Mouse (Mus musculus) embryonic facial prominence, embryonic 13.5 days (tissue): Measurements from ENCODE around the gene Gpbp1. TPM values are rescaled to one million over a fixed set of nuclear protein-coding genes. Genes with fewer than 3 reads are reported as not detected.

Source experiments
- ATAC-seq: fragments of 200-750 bp; cut with Nextera tagmentation; 2 replicates; pipeline ENCODE4 v1.8.0; 2017; ENCODE audit warnings: low read depth; ENCODE audit not compliant: insufficient number of reproducible peaks, insufficient read depth, low FRiP score, low TSS enrichment
- H3K27ac ChIP-seq: fragments of 300-500 bp; sonication (generic); 2 replicates; pipeline ENCODE4 v1.5.1; 2015; ENCODE audit warnings: moderate library complexity, mild to moderate bottlenecking, inconsistent platforms
- H3K27me3 ChIP-seq: fragments of 300-500 bp; sonication (generic); 2 replicates; pipeline ENCODE4 v1.6.1; 2015; ENCODE audit warnings: mild to moderate bottlenecking, inconsistent platforms
- H3K36me3 ChIP-seq: fragments of 300-500 bp; sonication (generic); 2 replicates; pipeline ENCODE4 v1.6.1; 2015; ENCODE audit warnings: mild to moderate bottlenecking, inconsistent platforms
- H3K4me1 ChIP-seq: fragments of 300-500 bp; sonication (generic); 2 replicates; pipeline ENCODE4 v1.6.1; 2015; ENCODE audit warnings: inconsistent platforms
- H3K4me2 ChIP-seq: fragments of 300-500 bp; sonication (generic); 2 replicates; pipeline ENCODE4 v1.6.1; 2015; ENCODE audit warnings: moderate library complexity, mild to moderate bottlenecking, inconsistent platforms
- H3K4me3 ChIP-seq: fragments of 300-500 bp; sonication (generic); 2 replicates; pipeline ENCODE4 v1.5.1; 2015; ENCODE audit warnings: mild to moderate bottlenecking, inconsistent platforms
- H3K9ac ChIP-seq: fragments of 300-500 bp; sonication (generic); 2 replicates; pipeline ENCODE4 v1.6.1; 2015; ENCODE audit warnings: mild to moderate bottlenecking, inconsistent platforms
- H3K9me3 ChIP-seq: fragments of 300-500 bp; sonication (generic); 2 replicates; pipeline ENCODE4 v1.6.1; 2016; ENCODE audit warnings: inconsistent platforms
- WGBS: fragments of 180-500 bp; shearing (Covaris S2); methylation state at CpG from one replicate; pipeline ENCODE4 v1.1.7; 2015; ENCODE audit warnings: mixed read lengths; 5-methylcytosine and 5-hydroxymethylcytosine counted together
- polyA plus RNA-seq: library from polyadenylated mRNA; unstranded; fragments of >200 nt; fragmentation: Nextera tagmentation; extraction: Ambion mirVana; gene quantifications from 2 replicates; pipeline ENCODE4 v1.2.1, GENCODE M21; 2015

Gene Gpbp1
- polyA plus RNA-seq, 1 experiment from 2014 or later, result 101 TPM

GRCm38 (mm10) chr13:111444325-111444724, 45.6 kb downstream of the Gpbp1 start:
- no peak for ATAC-seq
- no peak overlapping the region for H3K9ac ChIP-seq
- no peak overlapping the region for H3K4me3 ChIP-seq
- no peaks in the 10 kb centered on the region for H3K27me3 ChIP-seq
- no peaks in the 10 kb centered on the region for H3K4me1 ChIP-seq
- H3K9me3 ChIP-seq, result no peaks in the 10 kb centered on the region
- H3K4me2 ChIP-seq, result no peak overlapping the region
- no peak overlapping the region for H3K27ac ChIP-seq
- H3K36me3 ChIP-seq, result peaks cover 10% of the 10 kb centered on the region

GRCm38 (mm10) chr13:111431174-111431573, 58.7 kb downstream of the Gpbp1 start:
- Histone ChIP-seq H3K4me2 (no peak overlapping the region), H3K27ac (no peak overlapping the region), H3K27me3 (no peaks in the 10 kb centered on the region), H3K9me3 (no peaks in the 10 kb centered on the region), H3K9ac (no peak overlapping the region), H3K36me3 (peaks cover 45% of the 10 kb centered on the region), H3K4me3 (no peak overlapping the region), H3K4me1 (no peaks in the 10 kb centered on the region)
- no peak for ATAC-seq
- 82% methylated on average over 1 of the region's 1 CpGs for WGBS

- no peaks in the 10 kb centered on the region for H3K4me1 ChIP-seq
- peaks cover 11% of the 10 kb centered on the region for H3K36me3 ChIP-seq
- H3K27me3 ChIP-seq, result no peaks in the 10 kb centered on the region
- no peak overlapping the region for H3K4me3 ChIP-seq
- ATAC-seq, result no peak
- H3K9ac ChIP-seq, result no peak overlapping the region
- H3K9me3 ChIP-seq, result no peaks in the 10 kb centered on the region
- no peak overlapping the region for H3K4me2 ChIP-seq
- H3K27ac ChIP-seq, result no peak overlapping the region
These were observed 68.6 kb downstream of the Gpbp1 start for GRCm38 (mm10) chr13:111421330-111421729.

DNA sequence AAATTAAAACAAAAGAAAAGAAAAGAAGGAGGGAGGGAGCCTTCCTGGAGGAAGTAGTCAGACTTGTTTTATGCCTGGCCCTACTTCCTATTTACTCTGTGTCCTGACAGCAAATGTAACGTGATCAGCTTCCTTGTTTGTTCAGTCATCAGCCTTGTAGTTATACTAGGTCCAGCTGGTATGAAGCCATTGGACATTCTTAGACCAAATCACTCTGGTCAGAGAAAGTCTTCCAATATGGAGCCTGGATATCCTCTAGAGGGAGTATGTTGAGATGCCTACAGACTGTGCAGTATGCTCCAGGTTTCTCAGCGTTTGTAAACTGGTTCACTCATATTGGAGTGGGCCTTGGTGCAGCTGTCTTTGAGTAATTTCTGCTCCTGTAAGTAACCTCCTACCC, 71.8 kb downstream of the Gpbp1 start:
- Histone ChIP-seq H3K4me2 (no peak overlapping the region), H3K27me3 (no peaks in the 10 kb centered on the region), H3K4me1 (no peaks in the 10 kb centered on the region), H3K9me3 (no peaks in the 10 kb centered on the region), H3K36me3 (peaks cover 2% of the 10 kb centered on the region; the same call in 1 of the 2 replicates), H3K27ac (no peak overlapping the region), H3K4me3 (no peak overlapping the region), H3K9ac (no peak overlapping the region)
- ATAC-seq, result no peak
- 66% methylated on average over 2 of the region's 2 CpGs for WGBS

DNA sequence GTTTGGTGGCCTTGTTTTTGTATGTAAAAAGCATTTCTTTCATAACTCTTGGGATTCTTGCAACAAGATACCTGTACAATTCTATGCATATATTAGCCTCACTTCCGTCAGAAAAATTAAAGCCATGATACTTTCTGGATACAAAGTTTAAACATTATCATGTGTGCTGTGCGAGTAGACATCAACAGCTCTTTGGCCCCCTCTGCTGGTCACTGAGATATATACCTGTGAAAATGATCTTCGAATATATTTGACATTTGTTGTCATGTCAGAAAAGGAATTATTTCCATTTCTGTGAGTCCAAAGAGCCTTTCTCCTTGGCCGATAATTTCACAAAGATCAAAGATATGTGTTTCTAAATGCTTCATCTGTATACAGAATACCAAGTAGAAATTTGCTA, 76.8 kb downstream of the Gpbp1 start:
- no peak for ATAC-seq
- H3K4me2 ChIP-seq, result no peak overlapping the region
- H3K27ac ChIP-seq, result no peak overlapping the region

GRCm38 (mm10) chr13:111410831-111411230, 79.1 kb downstream of the Gpbp1 start:
- H3K4me1 ChIP-seq, result peaks cover 13% of the 10 kb centered on the region
- H3K9ac ChIP-seq, result no peak overlapping the region
- H3K27me3 ChIP-seq, result no peaks in the 10 kb centered on the region
- H3K27ac ChIP-seq, result no peak overlapping the region
- WGBS, result 2% methylated on average over 7 of the region's 7 CpGs
- H3K36me3 ChIP-seq, result no peaks in the 10 kb centered on the region
- H3K4me3 ChIP-seq, result no peak overlapping the region
- H3K4me2 ChIP-seq, result no peak overlapping the region
- ATAC-seq, result no peak
- H3K9me3 ChIP-seq, result no peaks in the 10 kb centered on the region

More for the DNA sequence above, 76.8 kb downstream of the Gpbp1 start:
- 35% methylated on average over 4 of the region's 4 CpGs for WGBS
- H3K27me3 ChIP-seq, result no peaks in the 10 kb centered on the region
- no peak overlapping the region for H3K9ac ChIP-seq
- H3K4me1 ChIP-seq, result no peaks in the 10 kb centered on the region
- H3K4me3 ChIP-seq, result no peak overlapping the region
- H3K36me3 ChIP-seq, result no peaks in the 10 kb centered on the region
- H3K9me3 ChIP-seq, result no peaks in the 10 kb centered on the region

DNA sequence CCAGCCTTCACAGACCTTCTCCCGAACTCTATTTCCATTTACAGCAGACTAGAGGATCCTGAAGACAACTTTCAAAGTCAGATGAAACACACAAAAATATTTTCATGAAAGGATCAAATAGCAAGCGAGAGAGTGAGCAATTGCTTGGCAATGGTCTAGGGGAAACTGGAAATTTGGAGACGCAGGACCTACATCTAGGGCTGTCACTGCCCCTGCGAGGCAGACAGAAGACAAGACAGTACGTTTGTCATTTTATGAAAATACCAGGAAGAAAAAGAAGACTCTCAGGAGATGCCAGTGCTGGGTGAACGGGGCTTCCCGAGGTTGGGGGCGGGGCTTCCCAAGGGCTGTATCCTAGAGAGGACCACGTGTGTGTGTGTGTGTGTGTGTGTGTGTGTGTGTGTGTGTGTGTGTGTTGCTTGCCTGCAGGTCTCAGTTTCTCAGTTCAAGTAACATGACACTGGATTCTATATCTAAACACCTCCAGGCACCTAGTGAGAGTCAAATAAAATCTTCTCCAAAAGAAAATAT, 83.0 kb downstream of the Gpbp1 start:
- H3K9ac ChIP-seq, result no peak overlapping the region
- peaks cover 19% of the 10 kb centered on the region for H3K4me1 ChIP-seq
- no peak overlapping the region for H3K4me3 ChIP-seq
- H3K36me3 ChIP-seq, result no peaks in the 10 kb centered on the region
- H3K27me3 ChIP-seq, result no peaks in the 10 kb centered on the region
- WGBS, result 36% methylated on average over 9 of the region's 9 CpGs
- H3K9me3 ChIP-seq, result no peaks in the 10 kb centered on the region
- no peak for ATAC-seq
- no peak overlapping the region for H3K4me2 ChIP-seq
- peak overlapping the region; percentile 65; the same call in 1 of the 2 replicates for H3K27ac ChIP-seq

DNA sequence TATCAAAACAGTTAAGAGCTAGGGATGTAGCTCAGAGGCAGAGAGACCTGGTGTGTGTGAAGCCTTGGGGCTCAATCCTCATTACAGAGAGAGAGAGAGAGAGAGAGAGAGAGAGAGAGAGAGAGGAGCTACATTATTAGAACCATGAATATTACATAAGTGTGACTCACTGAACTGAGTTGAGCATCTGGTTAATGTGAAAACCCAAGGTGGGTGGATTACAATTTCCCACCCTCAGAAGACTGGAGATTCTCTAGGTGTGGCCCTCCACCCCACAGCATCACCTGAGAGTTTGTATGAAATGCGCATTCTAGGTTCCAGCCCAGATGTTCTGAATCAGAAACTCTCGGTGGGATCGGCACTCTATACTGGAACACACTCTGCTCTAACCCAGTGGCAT, 84.0 kb downstream of the Gpbp1 start:
- Histone ChIP-seq H3K9ac (no peak overlapping the region), H3K36me3 (no peaks in the 10 kb centered on the region), H3K27me3 (no peaks in the 10 kb centered on the region), H3K4me2 (no peak overlapping the region), H3K9me3 (no peaks in the 10 kb centered on the region), H3K4me3 (no peak overlapping the region), H3K27ac (peak overlapping the region; percentile 65; the same call in 1 of the 2 replicates), H3K4me1 (peaks cover 19% of the 10 kb centered on the region)
- ATAC-seq, result no peak
- WGBS, result 57% methylated on average over 3 of the region's 3 CpGs

DNA sequence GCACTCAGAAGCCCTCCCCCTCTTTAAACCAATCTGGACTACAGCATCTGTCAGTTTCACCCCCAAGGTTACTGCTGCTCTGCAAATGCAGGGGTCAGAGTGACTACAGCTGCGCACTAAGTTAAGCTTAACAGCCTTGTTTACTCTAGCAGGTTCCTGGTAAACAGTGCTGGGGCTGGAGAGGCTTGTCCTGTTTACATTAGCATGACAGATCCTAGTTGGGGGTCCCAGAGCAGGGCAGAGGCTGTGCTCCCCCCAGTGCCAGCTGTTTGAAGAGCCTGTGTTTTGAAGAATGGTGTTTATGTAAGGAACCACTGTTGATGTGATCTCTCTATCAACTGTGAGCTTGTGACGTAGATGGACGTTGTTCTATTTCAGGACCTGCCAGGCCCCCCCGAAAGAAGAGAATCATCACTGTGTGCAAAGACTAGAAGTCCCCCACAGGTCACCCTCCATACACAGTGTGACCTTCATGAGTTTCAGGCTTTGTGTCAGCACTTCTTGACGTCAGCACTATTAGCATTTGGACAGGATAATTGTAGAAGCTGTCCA, 92.2 kb downstream of the Gpbp1 start:
- peaks cover 15% of the 10 kb centered on the region for H3K4me1 ChIP-seq
- no peak overlapping the region for H3K27ac ChIP-seq
- no peaks in the 10 kb centered on the region for H3K9me3 ChIP-seq
- no peak overlapping the region for H3K4me3 ChIP-seq
- H3K9ac ChIP-seq, result no peak overlapping the region
- no peak overlapping the region for H3K4me2 ChIP-seq
- ATAC-seq, result no peak
- 45% methylated on average over 5 of the region's 5 CpGs for WGBS
- no peaks in the 10 kb centered on the region for H3K27me3 ChIP-seq
- H3K36me3 ChIP-seq, result no peaks in the 10 kb centered on the region

DNA sequence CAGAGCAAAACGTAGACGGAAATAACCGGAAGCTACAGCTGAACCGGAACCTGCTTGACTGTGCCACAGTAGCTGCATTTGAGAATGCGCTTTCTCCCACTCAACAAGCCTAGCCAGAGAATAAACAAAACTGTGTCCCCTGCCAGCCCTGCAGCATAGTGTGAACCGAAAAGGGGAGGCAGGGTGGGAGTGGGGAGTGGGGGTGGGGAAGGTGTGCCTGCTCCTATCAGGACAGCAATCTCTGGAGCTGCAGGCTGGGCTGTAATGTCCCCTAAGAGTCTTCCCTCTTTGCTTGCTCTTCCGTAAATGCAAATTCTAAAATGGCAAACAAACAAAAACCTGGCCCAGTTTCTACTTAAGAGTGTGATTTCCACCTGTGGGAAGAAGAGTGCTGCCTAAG, 92.8 kb downstream of the Gpbp1 start:
- ATAC-seq, result no peak
- WGBS, result 46% methylated on average over 7 of the region's 7 CpGs

DNA sequence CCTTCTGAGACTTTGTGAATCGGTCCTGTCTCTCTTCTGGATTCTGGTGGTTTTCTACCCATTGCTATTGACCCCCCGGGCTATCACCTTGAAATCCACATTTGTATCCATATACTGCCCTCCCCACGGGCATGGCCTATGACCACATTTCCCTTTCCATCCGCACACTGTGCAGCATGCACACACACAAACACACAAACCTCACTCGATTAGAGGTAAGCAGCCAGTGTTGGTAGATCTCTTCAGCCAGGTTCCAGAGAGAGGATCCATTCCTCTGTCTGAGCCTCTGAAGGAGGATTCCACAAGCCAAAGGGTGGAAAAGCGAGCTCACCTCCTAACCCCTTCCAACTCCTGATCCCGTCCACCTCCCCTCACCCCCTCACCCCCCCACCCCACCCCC, 94.4 kb downstream of the Gpbp1 start:
- H3K36me3 ChIP-seq, result no peaks in the 10 kb centered on the region
- no peak overlapping the region for H3K4me3 ChIP-seq
- H3K27ac ChIP-seq, result no peak overlapping the region
- no peak overlapping the region for H3K4me2 ChIP-seq
- H3K4me1 ChIP-seq, result peaks cover 15% of the 10 kb centered on the region
- 89% methylated on average over 7 of the region's 7 CpGs for WGBS
- no peaks in the 10 kb centered on the region for H3K9me3 ChIP-seq
- no peak overlapping the region for H3K9ac ChIP-seq
- no peaks in the 10 kb centered on the region for H3K27me3 ChIP-seq
- no peak for ATAC-seq

More for the DNA sequence above, 92.8 kb downstream of the Gpbp1 start:
- Histone ChIP-seq H3K4me2 (no peak overlapping the region), H3K27ac (no peak overlapping the region), H3K27me3 (no peaks in the 10 kb centered on the region), H3K36me3 (no peaks in the 10 kb centered on the region), H3K4me3 (no peak overlapping the region), H3K4me1 (peaks cover 15% of the 10 kb centered on the region), H3K9me3 (no peaks in the 10 kb centered on the region), H3K9ac (no peak overlapping the region)

DNA sequence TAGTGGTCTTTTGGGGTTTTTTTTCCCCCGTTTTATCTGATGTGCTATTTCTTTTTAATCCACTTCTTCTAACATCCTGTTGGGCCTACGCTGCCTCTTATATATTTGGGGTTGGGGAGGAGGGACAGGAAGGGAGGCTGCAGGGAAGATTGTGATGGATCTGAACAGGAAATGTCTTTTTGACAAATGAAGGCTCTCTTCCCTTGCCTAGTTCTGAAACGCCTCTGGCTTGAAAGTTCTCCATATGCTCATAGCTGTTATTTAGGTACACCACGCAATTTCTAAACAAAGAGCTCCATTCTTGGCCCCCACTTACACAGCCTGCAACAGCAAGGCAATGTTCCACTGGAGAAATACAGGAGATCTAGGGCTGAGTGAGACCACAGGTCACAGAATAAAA, 95.0 kb downstream of the Gpbp1 start:
- H3K9ac ChIP-seq, result no peak overlapping the region
- no peak for ATAC-seq
- peaks cover 15% of the 10 kb centered on the region for H3K4me1 ChIP-seq
- no peak overlapping the region for H3K4me3 ChIP-seq
- no peaks in the 10 kb centered on the region for H3K27me3 ChIP-seq
- no peak overlapping the region for H3K27ac ChIP-seq
- H3K9me3 ChIP-seq, result no peaks in the 10 kb centered on the region
- 57% methylated on average over 4 of the region's 4 CpGs for WGBS
- no peaks in the 10 kb centered on the region for H3K36me3 ChIP-seq
- no peak overlapping the region for H3K4me2 ChIP-seq
